Mouse (Mus musculus) CH12F3 (cell line): ENCODE results near the gene Lhx4.

ENCODE experiments used
- in situ Hi-C: fragments of 300-500 bp; cut with MboI; formaldehyde crosslinking; loops from 2 replicates; pipeline ENCODE4 v1.14.3; 2020; ENCODE audit warnings: low sequenced_read_pairs

Gene Lhx4

DNA sequence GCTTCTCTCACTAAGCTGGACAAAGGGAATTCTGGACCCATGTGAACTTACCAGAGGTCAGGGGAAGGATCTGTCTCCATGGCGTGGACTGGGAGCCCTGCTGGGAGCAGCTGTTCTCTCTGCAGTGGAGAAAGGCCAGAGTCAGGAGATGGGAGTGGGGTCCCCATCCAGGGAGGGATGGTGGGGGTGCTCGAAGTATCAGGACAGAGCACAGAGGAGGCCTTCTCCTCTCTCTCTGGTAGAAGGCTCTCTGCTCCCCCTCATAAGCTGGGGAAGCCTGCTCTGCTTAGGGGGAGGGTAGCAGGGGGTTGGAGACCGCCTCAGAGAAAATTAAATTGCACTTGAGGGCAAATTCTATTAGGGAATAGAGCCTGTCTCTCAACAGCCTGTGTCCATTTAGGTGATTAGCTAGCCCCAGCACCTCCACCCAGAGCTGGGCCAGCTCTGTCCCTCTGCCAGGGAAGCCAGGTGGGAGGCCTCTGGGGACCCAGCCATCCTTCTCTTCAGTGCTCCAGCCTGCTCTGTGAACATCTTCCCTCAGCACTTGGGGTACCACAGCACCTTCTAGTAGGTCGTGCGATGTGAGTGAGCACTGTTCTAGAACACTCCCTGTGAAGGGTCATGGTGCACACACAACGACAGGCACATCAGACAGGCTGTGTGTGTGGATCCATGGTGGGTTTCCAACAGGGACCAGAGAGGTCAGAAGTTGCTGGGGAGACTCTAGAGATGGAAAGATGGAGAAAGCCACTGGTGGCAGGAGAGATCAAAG is at the start of gene Lhx4:
Gene Lhx4, minus strand, starts transcription at position 201 of the 772 bp plus-strand sequence.
- in situ Hi-C loops: no loop called here

DNA sequence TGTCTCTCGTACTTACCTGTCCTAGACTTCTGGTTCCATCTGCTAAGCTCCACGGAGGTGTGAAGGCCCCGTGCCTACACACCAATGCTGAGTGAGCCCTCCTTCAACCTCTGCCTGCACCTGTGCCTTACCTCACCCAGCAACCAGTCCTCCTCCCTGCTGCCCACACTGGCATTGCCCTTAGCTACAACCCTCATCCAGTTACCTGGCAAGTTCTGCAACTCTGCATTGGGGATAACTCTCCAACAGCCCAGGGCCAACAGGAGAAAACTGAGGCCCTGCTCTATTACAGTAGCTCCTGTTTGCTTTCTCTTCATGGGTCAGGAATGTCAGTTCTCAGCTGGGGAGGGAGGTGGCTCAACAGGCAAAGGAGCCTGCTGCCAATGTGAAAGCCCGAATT is 46.5 kb upstream of the Lhx4 start:
- in situ Hi-C loops: no loop called here

DNA sequence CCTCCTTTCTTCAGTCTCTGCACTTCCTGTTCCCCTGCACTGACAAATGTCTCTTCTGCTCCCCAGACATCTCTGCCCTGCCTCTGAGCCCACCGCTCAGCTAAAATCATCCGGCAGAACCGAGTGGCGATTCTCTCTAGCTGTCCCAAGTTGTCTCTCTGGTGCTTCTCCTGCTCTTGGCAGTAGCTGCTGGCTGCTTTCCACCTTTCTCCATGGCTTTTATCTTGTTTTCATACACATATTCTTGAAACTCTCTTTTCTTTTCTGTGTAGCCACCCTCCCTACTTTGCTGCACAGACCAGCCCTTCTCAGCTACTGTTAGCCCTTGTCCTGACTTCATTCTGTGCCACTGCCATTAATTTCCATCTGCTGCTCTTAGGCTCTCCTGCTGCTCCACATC is 45.9 kb upstream of the Lhx4 start:
- in situ Hi-C loops: no loop called here

DNA sequence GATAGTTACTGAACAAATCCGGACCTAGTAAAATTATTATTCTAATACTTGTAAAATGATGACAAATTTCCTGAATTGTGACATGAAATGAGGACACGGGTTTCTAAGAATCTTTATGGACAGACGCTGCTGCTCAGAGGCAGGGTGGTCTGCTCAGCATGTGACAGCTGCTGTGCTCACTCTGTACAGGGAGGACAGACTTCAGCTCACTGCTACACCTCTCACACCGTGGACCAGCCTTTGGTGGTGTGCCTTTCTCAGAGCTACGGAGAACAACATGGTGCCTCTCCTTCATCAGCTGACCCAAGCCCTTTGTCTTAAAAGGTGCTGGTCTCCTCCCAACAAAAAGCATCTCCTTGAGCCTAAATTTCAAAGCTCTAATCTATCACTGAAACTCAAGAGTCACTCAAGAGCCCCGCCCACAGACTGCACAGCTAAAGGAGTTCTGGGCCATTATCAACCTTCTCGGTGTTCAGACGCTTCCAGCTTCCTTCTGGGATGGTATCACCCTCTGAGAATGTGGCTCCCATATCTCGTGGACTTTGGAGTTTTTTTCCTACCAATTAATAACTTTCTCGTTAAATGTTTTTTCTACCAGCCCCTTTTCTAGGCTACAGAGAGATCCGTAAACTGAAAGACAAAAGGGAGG is 45.4 kb upstream of the Lhx4 start:
- in situ Hi-C loops: no loop called here

DNA sequence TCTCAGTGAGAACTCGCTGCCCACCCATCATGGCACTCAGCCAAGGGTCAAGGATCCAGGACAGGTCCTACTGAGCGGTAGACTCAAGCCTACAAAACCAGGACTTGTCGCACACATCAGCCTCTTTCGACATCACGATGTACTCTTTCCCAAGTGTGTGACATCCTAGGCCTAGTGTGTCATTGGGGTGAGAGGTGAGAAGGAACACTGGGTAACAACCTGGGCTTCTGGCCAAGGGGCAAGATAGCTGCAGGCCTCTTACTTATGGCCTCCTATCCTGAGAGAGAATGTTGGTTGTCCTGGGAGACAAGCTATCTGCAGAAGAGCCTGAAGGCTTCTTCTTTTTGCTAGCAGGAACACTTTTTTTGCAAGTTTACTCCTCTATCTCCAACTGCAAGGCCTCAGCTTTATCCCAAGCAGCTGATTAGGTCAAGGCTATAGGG is 44.3 kb upstream of the Lhx4 start:
- in situ Hi-C loops: no loop called here

DNA sequence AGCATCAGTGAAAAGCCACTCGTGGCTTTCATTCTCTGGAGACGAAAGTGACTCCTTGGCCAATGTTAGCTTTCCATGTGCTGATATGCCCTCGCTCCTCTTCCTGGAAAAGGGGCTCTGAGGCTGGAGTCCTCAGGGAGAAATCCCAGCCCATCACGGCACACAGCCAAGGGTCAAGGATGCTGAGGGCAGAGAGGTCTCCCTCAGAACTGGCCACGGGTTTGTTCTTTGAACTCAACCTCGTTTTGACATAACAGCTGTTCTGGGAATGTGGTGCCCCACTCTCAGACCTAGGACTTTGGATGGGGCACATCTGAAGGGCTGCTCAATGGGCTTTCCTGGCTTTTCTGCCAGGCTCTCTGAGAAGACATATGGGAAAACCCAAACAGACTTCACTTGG is 43.4 kb upstream of the Lhx4 start:
- in situ Hi-C loops: no loop called here

DNA sequence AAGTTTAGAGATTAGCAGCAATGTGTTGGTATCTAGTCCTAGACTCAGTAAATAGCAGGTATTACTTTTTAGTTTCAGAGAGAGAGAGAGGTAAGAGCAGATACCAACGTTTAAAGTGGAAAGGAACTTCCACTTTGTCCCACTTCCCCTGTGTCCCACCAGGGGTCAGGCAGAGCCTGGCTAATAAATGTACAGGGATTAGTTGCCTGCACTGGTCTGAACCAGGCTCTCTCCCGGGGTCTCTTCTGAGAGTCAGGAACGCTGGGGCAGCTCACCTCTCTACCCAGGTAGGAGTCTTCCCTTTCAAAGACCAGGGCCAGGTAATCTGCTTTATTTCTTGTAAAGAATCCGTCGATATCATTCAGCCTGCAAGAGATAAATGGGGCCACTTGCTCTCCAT is 40.4 kb upstream of the Lhx4 start:
- in situ Hi-C loops: no loop called here

DNA sequence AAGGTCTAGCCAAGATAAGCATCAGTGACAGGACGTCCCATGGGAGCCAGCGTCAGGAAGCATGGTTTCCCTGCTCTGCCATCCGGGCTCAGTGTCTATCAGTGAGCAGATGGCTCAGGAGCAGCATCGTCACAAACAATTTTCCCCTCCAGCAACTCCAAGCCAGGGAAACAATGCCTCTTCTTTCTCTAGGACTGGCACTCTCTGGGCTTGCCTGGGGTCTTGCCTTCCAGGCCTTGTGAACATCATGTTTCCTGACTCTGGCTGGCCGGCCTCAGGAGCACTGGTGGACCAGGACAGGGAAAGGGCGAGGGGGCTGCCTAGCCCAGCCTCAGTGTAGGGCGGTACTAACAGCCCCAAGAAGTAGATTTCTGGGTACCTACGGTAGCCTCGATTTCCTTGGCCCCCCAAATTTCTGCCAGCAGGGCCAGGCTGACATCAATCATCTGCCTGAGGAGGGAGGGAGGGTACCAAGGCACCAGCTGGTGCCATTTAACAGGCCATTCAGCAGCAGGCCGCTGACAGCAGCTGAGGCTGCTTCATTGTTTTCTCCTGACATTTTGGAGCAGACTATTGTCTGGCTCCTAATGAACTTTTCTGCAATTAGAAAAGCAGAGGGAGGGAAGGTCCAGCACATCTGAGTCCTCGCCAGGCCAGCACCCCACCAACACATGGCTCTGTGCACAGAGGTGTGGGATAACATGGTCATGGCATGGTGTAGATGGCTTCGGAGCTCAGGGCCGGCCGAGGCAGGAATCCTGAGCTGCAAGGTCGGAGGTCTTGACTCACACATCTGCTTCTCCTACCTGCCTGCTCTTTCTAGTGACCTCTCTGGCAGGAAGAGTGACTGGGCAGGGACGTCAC is 38.9 kb upstream of the Lhx4 start:
- in situ Hi-C loops: no loop called here

DNA sequence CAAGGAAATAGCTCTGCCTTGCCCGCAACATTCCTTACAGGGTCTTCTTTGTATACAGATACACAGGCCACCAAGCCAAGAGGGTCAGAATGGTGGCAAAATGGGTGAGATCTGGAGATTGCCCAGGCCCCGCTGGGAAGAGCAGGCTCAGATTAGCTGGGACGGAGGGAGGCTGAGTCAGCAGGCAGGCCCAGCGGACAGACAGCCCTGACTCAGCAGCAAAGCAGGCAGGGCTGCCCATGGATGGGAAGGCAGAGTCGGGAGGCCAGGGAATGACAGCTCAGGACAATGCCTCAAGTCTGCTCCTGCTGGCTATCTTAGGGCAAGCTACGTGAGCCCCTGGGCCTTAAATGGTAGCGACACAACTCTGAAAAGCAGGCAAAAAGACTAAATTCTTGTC is 34.4 kb upstream of the Lhx4 start:
- in situ Hi-C loops: loop anchor here (10.0 kb wide), 1 partner anchor 211 kb away; no protein-coding TSS in a partner anchor

DNA sequence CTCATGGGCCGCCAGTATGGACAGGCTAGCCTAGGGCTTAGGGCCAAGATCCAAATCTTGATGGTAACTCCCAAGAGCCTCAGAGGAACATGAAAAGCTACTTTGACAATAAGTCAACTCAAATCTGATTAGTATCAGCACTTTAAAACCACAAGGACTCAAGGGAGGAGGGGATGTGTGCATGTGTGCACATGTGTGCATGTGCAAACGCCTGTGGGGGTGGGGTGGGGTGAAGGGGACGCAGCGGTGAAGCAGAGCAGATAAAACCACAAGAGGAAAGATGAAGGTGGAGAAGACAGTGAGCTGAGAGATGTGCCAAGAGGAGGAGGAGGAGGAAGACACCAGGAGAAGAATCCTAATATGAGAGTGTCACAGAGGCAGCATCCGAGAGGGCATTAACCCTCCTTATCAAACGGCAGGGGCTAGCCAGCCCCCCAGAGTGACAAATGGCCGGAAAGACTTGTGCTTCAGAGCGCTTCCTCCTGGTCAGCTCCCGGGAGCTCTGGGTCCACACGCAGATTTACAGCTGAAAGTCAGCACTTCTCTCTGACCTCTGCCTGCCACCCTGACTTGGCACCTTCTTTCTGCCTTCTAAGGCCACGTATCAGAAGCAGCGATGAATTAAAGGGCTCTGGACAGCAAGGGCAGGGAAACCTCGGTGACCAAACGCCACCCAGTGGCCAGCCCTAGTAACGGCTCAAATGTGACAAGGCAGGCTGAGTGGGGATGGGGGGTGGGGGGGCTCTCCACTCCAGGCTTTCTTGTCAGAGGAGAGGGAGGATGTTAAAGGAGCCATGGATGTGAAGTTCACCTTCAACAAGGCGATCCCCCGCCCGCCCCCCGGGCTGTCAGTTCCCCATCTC is 33.1 kb upstream of the Lhx4 start:
- in situ Hi-C loops: loop anchor here (10.0 kb wide), 1 partner anchor 210 kb away; no protein-coding TSS in a partner anchor

DNA sequence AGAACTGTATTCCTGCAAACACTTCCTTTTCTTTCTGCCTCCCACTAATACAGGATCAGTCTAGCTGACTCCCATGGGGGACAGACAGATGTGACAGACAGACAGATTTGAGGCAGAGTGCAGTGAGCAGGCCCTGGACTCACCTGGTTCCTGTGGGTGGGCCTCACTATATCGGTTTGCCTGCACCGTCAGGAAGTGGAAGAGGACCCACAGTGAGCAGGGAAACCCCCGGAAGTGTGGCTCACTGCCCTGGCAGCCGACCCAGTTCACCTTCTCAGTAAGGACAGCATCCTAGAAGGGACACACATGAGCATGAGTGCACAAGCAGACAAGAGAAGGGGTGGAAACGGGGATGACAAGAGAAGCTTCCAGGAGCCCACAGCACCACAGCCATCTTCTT is 30.9 kb upstream of the Lhx4 start:
- in situ Hi-C loops: loop anchor here (10.0 kb wide), 1 partner anchor 208 kb away; no protein-coding TSS in a partner anchor

DNA sequence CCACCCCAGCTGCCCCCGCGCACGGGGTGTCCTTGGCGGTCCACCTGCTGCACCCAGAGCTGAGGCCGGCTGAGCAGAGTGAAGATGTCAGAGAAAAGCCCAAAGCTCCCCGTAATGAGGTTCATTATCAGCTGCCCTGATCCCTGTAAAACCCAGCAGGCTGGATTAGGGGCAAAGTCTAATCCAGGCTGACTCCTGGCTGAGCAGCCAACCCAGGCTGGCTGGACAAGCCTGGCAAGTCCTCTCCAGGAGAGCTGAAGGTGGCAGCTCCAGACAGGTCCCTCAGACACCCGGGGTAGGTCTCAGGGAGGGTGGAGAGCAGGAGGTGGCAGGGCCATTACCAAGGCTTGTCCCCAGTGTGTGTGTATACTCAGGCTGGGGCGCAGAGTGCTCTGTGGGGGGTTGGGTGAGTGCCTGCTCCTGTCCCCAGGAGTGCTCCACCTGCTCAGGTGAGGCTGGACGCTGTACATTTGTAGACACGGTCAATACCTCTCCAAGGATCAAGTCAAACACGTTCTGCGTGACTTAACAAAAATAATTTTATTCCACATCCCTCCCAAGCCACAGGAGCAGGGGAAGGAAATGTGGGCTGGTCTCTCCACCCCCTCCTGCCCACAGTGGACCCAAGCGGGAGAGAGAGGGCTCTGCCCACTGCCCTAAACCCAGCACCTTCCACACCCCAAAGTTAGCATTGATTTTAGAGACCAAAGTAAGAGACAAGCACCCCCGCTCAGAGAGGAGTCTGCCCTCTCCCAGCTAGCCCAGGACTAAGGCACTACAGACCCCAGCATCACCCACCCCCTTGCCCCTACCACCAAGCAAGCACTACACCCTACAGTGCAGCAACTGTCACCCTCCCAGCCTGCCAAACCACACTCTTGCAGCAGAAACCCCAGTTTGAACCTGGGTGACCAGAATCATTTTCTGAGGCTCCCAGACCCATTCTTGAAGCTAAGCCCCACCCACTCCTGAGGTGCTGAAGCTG is 26.4 kb upstream of the Lhx4 start:
- in situ Hi-C loops: no loop called here

DNA sequence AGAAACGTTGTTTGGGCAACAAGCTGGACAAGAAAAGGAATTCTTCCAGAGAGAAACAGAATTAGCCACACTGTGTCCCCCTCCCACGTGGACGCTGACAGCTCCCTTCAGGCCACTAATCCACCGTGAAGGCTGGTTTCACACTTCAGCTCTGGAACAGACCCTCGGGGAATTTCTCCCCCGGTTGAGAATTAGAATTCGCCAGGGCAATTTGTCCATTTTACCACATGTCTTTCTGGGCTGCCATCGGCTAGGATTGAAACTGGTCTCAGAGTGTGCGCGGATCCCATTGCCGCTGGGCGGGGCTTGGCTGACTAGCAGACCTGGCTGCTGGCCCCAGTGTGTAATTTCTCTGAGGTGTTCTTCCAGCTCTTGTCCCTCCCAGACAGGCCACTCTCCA is 7.7 kb upstream of the Lhx4 start:
- in situ Hi-C loops: no loop called here

DNA sequence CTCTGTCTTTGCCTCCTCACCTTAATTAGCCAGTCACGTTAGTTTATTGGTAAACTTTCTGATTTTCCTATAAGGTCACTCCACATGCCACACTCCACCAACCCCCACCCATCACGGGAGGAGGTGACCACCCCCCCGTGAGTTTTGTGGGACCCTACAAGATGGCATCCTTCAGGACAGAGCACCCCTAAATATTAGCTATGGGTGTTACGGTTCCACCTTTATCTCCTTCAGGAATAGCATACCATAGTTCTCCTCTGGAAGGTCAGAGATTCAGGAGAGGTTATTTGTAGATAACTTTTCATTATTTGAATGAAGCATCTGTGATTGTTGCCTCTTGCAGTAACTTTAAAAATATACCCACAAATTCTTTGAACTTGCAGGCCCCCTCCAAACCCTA is 7.2 kb upstream of the Lhx4 start:
- in situ Hi-C loops: no loop called here

DNA sequence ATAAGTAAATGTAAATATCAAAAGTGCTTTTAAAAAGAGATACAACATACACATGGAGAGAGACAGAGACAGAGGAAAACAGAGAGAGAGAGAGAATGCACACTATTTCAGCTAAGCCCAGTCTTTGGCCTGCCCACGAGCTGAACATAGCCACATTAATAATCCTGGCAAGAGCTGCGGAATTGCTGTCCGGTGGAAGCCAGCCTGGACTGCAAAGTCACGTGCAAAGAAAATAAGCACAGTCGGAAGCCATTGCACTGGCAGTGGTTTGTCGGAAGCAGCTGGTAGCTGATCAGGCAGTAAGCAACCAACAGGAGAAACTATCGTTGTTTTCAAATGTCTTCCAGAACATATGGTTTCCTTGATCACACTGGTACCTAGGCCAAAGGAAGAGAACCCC is 6.1 kb upstream of the Lhx4 start:
- in situ Hi-C loops: no loop called here

DNA sequence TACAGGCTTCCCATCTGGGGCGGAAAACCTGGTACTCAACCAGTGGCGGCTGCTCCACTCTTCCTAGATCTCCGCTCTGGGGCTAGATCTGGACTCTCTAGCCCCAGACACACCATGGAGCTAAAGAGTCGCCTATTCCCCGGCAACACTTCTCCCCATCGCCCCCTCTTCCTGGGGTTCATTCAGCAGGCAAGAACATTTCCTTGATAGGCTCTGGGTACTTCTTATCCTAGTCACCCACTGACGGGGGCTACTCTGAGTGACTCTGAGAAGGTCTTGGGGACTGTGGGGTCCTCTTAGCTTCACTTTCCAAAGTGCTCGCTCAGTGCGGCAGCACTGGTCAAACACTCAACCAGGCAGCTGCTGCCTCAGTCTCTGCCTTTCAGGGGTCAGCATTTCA is 1.9 kb upstream of the Lhx4 start:
- in situ Hi-C loops: no loop called here

DNA sequence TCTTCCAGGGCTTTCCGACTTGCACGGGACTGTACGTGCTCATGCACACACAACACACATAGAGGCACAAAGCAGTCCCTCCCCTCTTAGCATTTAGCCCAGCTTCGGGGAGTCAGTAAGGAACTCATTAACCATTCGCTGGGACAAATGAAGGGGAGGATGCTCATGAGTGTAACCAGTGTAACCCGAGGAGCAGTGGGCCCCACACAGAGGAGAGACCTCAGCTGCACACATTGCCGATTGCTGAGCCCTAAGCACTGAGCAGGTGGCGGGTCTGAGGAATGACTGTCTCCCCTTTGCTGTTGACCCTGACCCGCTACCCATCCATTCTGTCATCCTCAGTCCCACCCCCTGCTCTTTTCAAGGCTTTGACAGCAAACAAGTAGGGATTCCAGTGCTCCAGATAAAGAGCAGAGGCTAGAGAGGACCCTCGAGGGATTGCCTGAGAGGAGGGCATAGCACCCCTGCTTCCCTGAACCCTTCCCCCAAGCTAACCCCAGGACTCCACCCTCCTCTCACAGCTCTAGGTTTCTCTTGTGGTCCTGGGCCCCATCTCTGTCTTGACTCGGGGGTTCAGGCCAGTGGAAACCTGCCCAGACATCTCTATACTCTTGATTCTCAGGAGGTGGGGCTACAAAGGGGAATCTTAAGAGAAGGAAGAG is 836 bp downstream of the Lhx4 start:
- in situ Hi-C loops: no loop called here

DNA sequence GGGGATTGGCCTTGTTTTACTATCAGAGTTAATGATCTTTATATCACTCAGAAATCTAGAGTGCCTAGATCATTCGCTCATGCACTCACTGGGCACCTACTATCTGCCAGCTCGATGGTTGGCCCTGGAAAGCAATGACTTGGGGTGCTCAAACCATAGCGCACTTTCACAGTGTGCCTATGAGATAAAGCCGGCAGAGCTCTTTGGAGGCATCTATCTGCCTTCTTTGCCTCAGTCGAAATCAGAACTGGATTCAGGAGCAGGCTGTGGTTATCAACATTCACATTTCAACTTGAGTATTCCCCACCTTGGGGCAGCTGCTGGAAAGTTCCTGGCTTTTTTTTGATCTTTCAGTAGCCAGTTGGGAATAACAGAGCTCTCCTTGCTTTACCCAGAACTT is 3.6 kb downstream of the Lhx4 start:
- in situ Hi-C loops: no loop called here

DNA sequence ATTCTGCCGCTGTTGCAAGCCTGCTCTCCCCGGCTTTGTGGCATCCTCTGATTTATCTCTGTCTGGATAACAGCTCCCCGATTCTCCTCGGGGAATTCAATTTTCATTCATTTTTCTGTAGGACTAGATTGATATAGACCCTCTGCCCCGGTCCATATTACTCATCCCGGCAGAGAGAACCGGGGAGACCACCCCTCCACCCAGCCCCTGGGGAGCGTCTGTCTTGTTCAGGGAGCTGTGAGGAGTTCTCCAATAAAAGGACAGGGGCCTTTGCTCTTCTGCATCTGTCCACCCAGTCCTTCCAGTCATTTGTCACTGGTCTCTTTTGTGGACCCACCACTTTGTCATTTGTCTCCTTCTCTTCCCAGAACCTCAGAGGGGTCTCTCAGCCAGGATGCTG is 4.5 kb downstream of the Lhx4 start:
- in situ Hi-C loops: no loop called here
